Mouse (Mus musculus): ENCODE data around the gene Utrn.

GRCm38 (mm10) chr10:12630933-12631332 is 238.2 kb downstream of the Utrn start:
- TF ChIP-seq TAL1 (conservative IDR thresholded peaks at IDR 0.05; ENCODE audit: low read depth, low read length), result no peak
- TF ChIP-seq CTCF (IDR thresholded peaks at IDR 0.05; ENCODE audit: low read depth, low read length), result no peak
- no peak for TF ChIP-seq GATA2 (IDR thresholded peaks at IDR 0.05; ENCODE audit: borderline replicate concordance, low read depth, low read length)
